Mouse (Mus musculus): ENCODE measurements around the gene Rsph6a. TPM values are rescaled to one million over a fixed set of nuclear protein-coding genes. Genes with fewer than 3 reads are reported as not detected.
A peak's percentile ranks its signal among the peaks of the same experiment; 100 is the strongest.

The Rsph6a gene
- polyA plus RNA-seq, 3 experiments from 2014 or later: not detected

DNA sequence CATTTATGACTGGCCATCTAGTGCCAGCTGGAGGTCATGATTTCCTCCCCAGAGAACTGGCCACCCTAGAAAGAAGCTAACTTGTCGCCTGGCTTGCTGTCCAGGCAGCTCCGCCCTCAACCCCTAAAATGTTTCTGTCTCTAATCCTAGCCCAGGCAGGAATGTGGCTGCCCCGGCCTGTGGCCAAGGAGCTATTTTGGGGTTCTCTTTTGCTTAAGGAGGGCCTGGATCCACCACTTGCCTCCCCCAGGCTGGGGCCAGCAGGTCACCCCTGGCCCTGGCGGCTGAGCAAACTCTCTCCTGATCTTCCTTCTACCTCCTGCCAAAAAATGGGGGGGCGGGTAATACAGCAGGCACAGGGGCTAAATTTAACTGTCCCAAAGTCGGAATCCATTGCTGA is 28.6 kb downstream of the Rsph6a start:
- ATAC-seq: no peak

DNA sequence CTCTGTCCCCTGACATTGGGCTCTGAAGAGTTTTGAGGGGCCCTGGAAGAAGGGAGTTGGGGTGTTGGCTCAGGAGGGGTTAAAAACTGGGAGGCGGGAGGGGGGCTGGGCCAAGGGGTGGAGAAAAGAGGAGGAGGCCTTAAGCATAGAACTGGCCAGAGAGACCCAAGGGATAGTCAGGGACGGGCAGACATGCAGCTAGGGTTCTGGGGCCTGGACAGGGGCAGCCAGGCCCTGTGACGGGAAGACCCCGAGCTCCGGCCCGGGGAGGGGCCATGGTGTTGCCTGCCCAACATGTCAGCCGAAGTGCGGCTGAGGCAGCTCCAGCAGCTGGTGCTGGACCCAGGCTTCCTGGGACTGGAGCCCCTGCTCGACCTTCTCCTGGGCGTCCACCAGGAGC is 29.2 kb downstream of the Rsph6a start, which contains the start of gene Dmpk:
Gene Dmpk, plus strand, starts transcription at position 149 of the 400 bp plus-strand sequence.
- no peak for ATAC-seq

- ATAC-seq: no peak
Measured at GRCm38 (mm10) chr7:19084277-19084771, 29.8 kb downstream of the Rsph6a start.

- no peak for ATAC-seq
Measured at GRCm38 (mm10) chr7:19084921-19085473, 30.5 kb downstream of the Rsph6a start.

- ATAC-seq: no peak
Measured at GRCm38 (mm10) chr7:19085495-19085894, 31.0 kb downstream of the Rsph6a start.

DNA sequence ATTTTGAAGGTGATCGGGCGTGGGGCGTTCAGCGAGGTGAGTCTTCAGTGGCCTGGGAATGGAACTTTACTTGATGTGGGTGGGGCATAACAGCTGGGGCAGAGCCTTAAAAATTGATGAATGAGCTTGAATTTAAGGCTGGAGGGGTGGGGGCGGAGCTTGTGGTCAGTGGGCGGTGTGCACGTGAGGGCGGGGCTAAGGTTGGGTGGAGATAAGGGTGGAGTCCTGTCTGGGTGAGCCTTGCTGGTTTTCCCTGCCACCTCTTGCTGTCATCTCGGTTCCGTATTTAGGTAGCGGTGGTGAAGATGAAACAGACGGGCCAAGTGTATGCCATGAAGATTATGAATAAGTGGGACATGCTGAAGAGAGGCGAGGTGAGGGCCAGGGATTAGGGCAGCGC is 31.6 kb downstream of the Rsph6a start:
- ATAC-seq: peak; percentile 35

DNA sequence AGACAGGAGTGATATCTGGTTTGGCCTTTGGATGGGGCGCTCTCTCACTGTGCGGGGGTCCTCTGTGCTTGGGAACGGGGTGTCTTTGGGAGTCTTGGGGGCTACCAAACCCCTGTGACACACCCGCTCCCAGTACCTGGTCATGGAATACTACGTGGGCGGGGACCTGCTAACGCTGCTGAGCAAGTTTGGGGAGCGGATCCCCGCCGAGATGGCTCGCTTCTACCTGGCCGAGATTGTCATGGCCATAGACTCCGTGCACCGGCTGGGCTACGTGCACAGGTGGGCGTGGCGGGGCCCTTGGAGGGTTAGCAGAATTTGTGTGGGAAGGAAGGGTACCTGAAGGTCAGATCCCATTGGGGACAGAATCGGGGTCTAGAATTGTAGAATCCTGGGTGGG is 32.3 kb downstream of the Rsph6a start:
- no peak for ATAC-seq

DNA sequence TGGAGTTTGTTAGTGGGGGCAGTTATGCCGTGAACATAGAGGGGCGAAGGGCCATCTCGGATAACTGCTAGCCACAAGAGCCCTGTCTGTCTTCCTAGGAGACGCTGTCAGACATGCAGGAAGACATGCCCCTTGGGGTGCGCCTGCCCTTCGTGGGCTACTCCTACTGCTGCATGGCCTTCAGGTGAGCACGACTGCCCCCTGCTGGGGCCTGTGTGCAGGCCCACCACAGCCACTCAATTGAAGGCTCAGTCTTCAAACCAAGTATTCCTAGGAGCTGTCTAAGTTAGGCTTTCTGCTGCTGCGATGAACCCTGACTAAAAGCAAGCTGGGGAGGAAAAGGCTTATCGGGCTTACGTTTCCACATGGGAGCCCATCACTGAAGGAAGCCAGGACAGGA is 34.3 kb downstream of the Rsph6a start:
- ATAC-seq: no peak

- no peak for ATAC-seq
Measured at GRCm38 (mm10) chr7:19091913-19092312, 37.4 kb downstream of the Rsph6a start.

DNA sequence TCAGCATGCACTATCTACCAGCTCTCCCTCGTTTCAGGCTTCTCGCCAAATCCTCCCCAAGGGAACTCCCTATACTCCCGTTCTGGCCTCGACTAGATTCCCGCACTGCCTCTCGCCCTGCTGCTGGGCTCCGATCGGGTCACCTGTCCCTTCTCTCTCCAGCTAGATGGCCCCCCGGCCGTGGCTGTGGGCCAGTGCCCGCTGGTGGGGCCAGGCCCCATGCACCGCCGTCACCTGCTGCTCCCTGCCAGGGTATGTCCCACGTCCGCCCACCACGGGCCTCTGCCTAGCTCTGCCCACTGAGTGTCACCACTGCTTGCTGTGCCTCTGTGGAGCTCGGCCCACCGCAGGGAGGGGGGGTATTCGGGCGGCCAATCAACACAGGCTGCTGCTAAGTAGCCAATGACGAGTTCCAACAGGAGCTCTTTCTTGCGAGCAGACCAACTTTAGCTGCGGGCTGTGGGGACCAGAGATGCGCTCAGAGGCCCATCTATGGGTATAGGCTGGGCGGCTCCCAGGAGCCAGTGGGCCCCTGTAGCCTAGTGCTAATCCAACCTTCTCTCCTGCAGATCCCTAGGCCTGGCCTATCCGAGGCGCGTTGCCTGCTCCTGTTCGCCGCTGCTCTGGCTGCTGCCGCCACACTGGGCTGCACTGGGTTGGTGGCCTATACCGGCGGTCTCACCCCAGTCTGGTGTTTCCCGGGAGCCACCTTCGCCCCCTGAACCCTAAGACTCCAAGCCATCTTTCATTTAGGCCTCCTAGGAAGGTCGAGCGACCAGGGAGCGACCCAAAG is 38.1 kb downstream of the Rsph6a start:
- no peak for ATAC-seq

GRCm38 (mm10) chr7:19093174-19093521 is 38.7 kb downstream of the Rsph6a start:
- ATAC-seq: peak; percentile 66

GRCm38 (mm10) chr7:19093537-19094385 is 39.3 kb downstream of the Rsph6a start:
- peak; percentile 83 for ATAC-seq

GRCm38 (mm10) chr7:19094471-19094825 is 40.0 kb downstream of the Rsph6a start, which contains the start of gene Six5:
Gene Six5 (plus strand): TSS chr7:19094594.
- peak; percentile 39 for ATAC-seq

DNA sequence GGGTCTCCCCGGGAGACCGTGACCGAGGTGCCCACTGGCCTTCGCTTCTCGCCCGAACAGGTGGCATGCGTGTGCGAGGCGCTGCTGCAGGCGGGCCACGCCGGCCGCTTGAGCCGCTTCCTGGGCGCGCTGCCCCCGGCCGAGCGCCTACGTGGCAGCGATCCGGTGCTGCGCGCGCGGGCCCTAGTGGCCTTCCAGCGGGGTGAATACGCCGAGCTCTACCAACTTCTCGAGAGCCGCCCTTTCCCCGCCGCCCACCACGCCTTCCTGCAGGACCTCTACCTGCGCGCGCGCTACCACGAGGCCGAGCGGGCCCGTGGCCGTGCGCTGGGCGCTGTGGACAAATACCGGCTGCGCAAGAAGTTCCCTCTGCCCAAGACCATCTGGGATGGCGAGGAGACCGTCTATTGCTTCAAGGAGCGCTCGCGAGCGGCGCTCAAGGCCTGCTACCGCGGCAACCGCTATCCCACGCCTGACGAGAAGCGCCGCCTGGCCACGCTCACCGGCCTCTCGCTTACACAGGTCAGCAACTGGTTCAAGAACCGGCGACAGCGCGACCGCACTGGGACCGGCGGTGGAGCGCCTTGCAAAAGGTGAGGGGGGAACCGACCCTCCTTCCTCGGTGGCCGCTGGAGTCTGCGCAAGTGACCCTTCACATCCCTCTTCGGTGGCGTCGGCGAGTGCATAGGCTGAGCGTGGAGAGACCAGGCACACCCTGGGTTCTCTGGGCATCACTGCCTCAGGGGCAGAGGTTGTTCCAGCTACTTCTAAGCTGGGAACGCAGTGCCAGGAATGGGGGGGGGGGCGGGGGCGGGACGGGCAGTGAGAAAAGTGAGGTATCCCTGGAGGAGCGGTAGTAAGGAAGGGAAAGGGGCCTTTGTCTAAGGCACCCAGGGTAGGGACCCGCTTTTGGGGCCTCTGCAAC is 40.6 kb downstream of the Rsph6a start:
- no peak for ATAC-seq

DNA sequence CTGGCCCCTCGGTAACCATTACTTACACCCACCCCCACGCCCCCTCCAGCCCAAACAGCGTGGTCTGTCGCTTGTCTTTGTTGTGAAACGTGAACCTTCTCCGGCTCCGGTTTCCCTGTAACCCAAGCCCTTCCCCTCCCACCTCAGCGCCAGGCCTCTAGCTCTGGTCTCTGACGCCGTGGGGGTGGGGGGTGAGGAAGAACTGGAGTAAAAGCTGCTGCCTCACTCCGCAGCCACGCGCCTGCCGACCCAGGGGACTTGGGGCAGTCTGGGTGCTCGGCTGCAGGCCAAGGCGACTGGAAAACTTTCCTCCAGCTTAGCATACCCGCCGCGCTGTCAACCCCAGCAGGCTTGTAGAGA is 41.2 kb downstream of the Rsph6a start:
- ATAC-seq: no peak

GRCm38 (mm10) chr7:19096421-19096976 is 42.0 kb downstream of the Rsph6a start:
- ATAC-seq: no peak

GRCm38 (mm10) chr7:19097217-19097616 is 42.7 kb downstream of the Rsph6a start:
- ATAC-seq: no peak

- ATAC-seq: no peak
Measured at GRCm38 (mm10) chr7:19097863-19098262, 43.4 kb downstream of the Rsph6a start.

DNA sequence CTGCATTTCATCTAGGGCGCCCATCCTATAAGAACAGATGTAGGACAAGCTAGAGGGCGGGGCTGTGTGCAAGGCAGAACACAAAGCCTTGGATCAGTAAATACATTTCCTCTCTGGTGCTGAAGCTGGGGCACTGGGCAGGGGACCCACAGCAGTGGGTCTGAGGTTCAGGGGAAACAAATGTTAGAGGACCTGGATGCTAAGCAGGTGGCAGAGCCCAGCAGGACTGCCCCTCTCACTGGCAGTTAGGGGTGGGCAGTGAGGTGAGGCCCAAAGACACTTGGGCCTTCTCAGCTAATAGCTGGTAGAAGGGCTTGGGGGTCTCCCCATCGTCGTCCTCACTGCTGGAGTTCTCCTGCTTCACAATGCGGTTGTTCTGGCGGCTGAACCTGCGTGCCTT is 44.3 kb downstream of the Rsph6a start:
- no peak for ATAC-seq

DNA sequence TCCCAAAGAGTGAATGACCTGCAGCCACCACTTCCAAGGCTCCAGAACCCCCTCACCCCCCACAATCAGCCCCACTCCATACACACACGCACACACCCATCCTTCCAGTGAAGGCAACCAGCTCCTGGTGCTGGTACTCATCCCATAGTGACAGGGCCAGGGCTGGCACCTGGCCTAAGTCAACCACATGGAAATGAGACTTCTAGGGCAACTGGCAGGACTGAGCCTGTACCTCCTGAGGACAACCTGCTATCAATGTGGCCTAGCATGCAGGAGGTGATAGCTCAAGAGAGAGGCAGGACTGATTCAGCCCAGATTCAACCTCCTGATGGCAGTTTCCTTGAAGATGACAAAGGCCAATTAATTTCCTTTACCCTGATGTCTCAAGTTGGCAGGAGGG is 45.8 kb downstream of the Rsph6a start:
- no peak for ATAC-seq

GRCm38 (mm10) chr7:19103741-19104140 is 49.3 kb downstream of the Rsph6a start:
- ATAC-seq: no peak

DNA sequence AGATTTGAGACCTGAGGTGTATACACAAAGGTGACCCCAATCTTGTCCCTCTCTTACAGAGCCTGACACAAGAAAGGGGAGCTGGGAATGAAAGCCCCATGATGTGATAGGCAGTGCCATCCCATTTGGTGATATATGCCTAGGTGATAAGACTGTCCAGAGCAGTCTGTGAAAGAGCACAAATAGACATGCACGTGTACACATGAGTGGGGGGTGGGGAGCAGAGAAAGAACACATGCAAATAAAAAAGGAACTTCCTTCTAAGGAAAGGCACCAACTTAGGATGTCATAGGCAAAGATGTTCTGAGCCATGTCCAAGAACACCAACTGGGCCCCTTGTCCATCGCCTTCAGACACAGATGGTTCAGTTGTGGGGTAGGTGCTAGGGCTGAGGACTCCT is 50.0 kb downstream of the Rsph6a start:
- ATAC-seq: no peak
